Mouse (Mus musculus) myocyte (in vitro differentiated cells): ENCODE data around the gene Hmox2.

ENCODE experiments used
- E2F4 ChIP-seq: IDR thresholded peaks from one replicate; pipeline ENCODE4 v1.6.1; 2011; ENCODE audit warnings: mild to moderate bottlenecking, control low read depth, moderate library complexity; ENCODE audit not compliant: insufficient read depth
- POLR2A ChIP-seq: IDR thresholded peaks from one replicate; pipeline ENCODE4 v1.6.1; 2011; ENCODE audit warnings: low read depth, mild to moderate bottlenecking, control low read depth, moderate library complexity; ENCODE audit not compliant: insufficient read length
- POLR2AphosphoS2 ChIP-seq: IDR thresholded peaks from one replicate; pipeline ENCODE4 v1.6.1; 2011; ENCODE audit warnings: low read depth, control low read depth; ENCODE audit not compliant: insufficient read length

GRCm38 (mm10) chr16:4752155-4752554 is 26.0 kb downstream of the Hmox2 start:
- TF ChIP-seq POLR2A (no peak), POLR2AphosphoS2 (no peak), E2F4 (no peak)
